Mouse (Mus musculus): ENCODE measurements around the gene Fuz. TPM values are rescaled to one million over a fixed set of nuclear protein-coding genes. Genes with fewer than 3 reads are reported as not detected.

The Fuz gene
- total and polyA plus RNA-seq, 2 experiments from 2014 or later, result 16.6 to 22.3 TPM

GRCm38 (mm10) chr7:44855036-44855435 lies 40.8 kb upstream of the Fuz start:
- no peak for TF ChIP-seq CTCF (IDR thresholded peaks at IDR 0.05; ENCODE audit: low read depth)
- DNase-seq, result no peak
- peaks cover 11% of the 10 kb centered on the region for H3K4me1 ChIP-seq (ENCODE audit: insufficient read depth)
- no peak for ATAC-seq
- no peaks in the 10 kb centered on the region for H3K9me3 ChIP-seq (ENCODE audit: low read length)
- H3K27me3 ChIP-seq (ENCODE audit: insufficient read depth, low read length), result no peaks in the 10 kb centered on the region
- 35% methylated on average over 10 of the region's 10 CpGs for WGBS
- H3K4me3 ChIP-seq (ENCODE audit: low read depth, low read length), result peak overlapping the region; percentile 34
- peak overlapping the region; percentile 58 for H3K4me2 ChIP-seq (ENCODE audit: low read depth)
- H3K36me3 ChIP-seq (ENCODE audit: insufficient read depth), result peaks cover 15% of the 10 kb centered on the region
- H3K27ac ChIP-seq (ENCODE audit: low read depth, low read length), result peak overlapping the region; percentile 80
- H3K9ac ChIP-seq, result peak overlapping the region; percentile 49

DNA sequence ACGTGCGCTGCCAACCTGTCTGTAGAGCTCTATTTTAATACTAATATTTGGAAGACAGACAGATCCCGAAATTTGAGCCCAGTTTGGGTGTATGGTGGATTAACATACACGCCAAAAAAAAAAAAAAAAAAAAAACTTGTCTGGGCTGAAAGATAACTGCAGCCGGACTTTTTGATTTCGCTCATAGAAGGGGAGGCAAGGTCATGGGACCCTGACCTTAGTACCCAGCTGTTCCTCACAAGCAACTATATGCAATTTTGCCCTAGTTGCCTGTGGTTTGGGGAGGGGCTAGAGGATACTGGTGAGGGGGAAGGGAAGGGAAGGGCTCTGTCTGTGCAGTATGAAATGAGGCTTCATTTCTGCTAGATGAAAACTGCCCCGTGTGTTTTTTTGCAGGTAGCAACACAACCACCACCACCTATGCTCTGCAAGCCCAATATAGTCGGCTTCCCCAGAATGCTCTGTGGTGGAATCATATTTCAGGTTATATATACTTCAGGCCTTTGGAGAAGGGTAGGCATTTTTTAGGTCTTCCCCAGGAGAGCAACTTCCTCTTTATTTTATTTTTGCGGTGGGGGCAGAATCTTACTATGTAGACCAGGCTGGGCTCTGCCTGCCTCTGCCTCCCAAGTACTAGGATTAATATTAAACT lies 39.5 kb upstream of the Fuz start:
- H3K4me2 ChIP-seq (ENCODE audit: low read depth), result peak overlapping the region; percentile 88
- no peaks in the 10 kb centered on the region for H3K9me3 ChIP-seq (ENCODE audit: low read length)
- no peaks in the 10 kb centered on the region for H3K27me3 ChIP-seq (ENCODE audit: insufficient read depth, low read length)
- 66% methylated on average over 9 of the region's 9 CpGs for WGBS
- no peak for TF ChIP-seq CTCF (IDR thresholded peaks at IDR 0.05; ENCODE audit: low read depth)
- H3K36me3 ChIP-seq (ENCODE audit: insufficient read depth), result peaks cover 15% of the 10 kb centered on the region
- ATAC-seq, result no peak
- peaks cover 6% of the 10 kb centered on the region for H3K4me1 ChIP-seq (ENCODE audit: insufficient read depth)
- peak overlapping the region; percentile 90 for H3K27ac ChIP-seq (ENCODE audit: low read depth, low read length)
- no peak for DNase-seq
- H3K9ac ChIP-seq, result no peak overlapping the region
- peak overlapping the region; percentile 66 for H3K4me3 ChIP-seq (ENCODE audit: low read depth, low read length)

DNA sequence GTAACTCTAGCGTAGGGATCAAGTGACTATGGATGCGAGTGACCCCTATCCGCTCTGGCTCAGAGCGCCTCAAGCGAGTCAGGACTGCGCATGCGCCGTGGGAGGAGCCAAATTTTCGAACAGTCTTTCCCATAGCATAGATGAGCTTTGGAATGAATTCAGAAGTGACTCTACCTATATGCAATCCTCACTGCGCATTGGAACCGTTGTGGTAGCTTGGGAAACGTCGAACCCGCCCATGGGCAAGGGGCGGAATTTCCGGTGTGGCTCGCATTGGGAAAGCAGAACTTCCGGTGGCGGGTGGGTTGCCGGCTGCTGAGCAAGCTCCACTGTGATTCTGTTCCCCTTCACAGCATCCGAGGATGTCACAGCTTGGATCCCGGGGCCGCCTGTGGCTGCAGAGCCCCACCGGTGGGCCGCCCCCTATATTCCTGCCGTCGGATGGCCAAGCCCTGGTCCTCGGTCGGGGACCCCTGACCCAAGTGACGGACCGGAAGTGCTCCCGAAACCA lies 38.8 kb upstream of the Fuz start, which contains the start of gene Pnkp:
Gene Pnkp, plus strand, starts transcription at position 98 of the 511 bp plus-strand sequence.
- H3K4me2 ChIP-seq (ENCODE audit: low read depth), result peak within 1 kb of the TSS; percentile 88
- WGBS, result under 1% methylated on average over 32 of the region's 32 CpGs
- peak; percentile 16; the same call in 1 of the 2 replicates for TF ChIP-seq CTCF (IDR thresholded peaks at IDR 0.05; ENCODE audit: low read depth)

GRCm38 (mm10) chr7:44857905-44858304 lies 38.0 kb upstream of the Fuz start:
- peak overlapping the region; percentile 66 for H3K4me3 ChIP-seq (ENCODE audit: low read depth, low read length)
- WGBS, result 29% methylated on average over 8 of the region's 8 CpGs
- no peak for DNase-seq
- H3K36me3 ChIP-seq (ENCODE audit: insufficient read depth), result peaks cover 27% of the 10 kb centered on the region
- H3K27me3 ChIP-seq (ENCODE audit: insufficient read depth, low read length), result no peaks in the 10 kb centered on the region
- ATAC-seq, result no peak
- H3K4me1 ChIP-seq (ENCODE audit: insufficient read depth), result peaks cover 6% of the 10 kb centered on the region
- H3K9ac ChIP-seq, result peak overlapping the region; percentile 85
- no peaks in the 10 kb centered on the region for H3K9me3 ChIP-seq (ENCODE audit: low read length)
- peak overlapping the region; percentile 90; the same call in 1 of the 2 replicates for H3K27ac ChIP-seq (ENCODE audit: low read depth, low read length)
- peak overlapping the region; percentile 88 for H3K4me2 ChIP-seq (ENCODE audit: low read depth)
- no peak for TF ChIP-seq CTCF (IDR thresholded peaks at IDR 0.05; ENCODE audit: low read depth)

More for the DNA sequence above, 38.8 kb upstream of the Fuz start, which contains the start of gene Pnkp:
- Histone ChIP-seq H3K36me3 (ENCODE audit: insufficient read depth) (peaks cover 23% of the 10 kb centered on the region), H3K27me3 (ENCODE audit: insufficient read depth, low read length) (no peaks in the 10 kb centered on the region), H3K27ac (ENCODE audit: low read depth, low read length) (peak within 1 kb of the TSS; percentile 90), H3K9ac (peak within 1 kb of the TSS; percentile 85), H3K4me1 (ENCODE audit: insufficient read depth) (peaks cover 6% of the 10 kb centered on the region), H3K4me3 (ENCODE audit: low read depth, low read length) (peak within 1 kb of the TSS; percentile 66), H3K9me3 (ENCODE audit: low read length) (no peaks in the 10 kb centered on the region)
- ATAC-seq (peak; percentile 83), DNase-seq (peak; percentile 95)

GRCm38 (mm10) chr7:44859896-44860295 lies 36.0 kb upstream of the Fuz start:
- no peak for DNase-seq
- H3K27ac ChIP-seq (ENCODE audit: low read depth, low read length), result no peak overlapping the region
- no peaks in the 10 kb centered on the region for H3K9me3 ChIP-seq (ENCODE audit: low read length)
- no peaks in the 10 kb centered on the region for H3K27me3 ChIP-seq (ENCODE audit: insufficient read depth, low read length)
- H3K36me3 ChIP-seq (ENCODE audit: insufficient read depth), result peaks cover 43% of the 10 kb centered on the region
- ATAC-seq, result no peak
- H3K4me1 ChIP-seq (ENCODE audit: insufficient read depth), result peaks cover 6% of the 10 kb centered on the region
- H3K9ac ChIP-seq, result no peak overlapping the region
- no peak for TF ChIP-seq CTCF (IDR thresholded peaks at IDR 0.05; ENCODE audit: low read depth)
- 88% methylated on average over 11 of the region's 11 CpGs for WGBS
- H3K4me3 ChIP-seq (ENCODE audit: low read depth, low read length), result no peak overlapping the region
- H3K4me2 ChIP-seq (ENCODE audit: low read depth), result no peak overlapping the region

DNA sequence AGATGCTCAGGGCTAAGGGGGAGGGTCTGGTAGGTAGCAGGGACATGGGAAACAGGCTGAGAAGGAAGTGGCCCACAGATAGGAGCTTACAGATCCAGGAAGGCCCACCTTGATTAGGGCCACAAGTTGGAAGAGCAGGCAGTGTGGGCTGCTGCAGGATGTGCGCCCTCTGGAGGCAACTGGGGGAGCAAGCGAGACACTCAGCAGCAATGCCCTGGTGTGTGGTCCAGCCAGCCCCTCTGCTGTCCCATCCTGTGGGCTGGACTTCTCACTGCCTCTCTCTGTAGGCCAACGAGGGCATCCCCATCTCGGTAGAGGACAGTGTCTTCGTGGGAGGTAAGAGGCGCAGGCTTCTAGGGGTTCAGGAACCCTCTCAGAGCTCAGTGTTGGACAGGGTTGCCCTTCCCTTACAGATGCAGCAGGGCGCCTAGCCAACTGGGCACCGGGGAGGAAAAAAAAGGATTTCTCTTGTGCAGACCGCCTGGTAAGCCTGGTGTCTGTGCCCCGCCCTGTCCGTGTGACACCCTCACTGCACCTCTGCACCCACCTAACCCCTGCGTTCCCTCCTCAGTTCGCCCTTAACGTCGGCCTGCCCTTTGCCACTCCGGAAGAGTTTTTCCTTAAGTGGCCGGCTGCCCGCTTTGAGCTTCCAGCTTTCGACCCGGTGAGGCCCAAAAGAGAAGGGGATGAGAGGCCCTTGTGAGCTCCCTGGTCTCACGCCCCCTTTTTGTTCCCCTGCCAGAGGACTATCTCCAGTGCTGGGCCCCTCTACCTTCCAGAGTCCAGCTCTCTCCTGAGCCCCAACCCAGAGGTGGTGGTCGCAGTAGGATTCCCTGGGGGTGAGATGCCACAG lies 35.1 kb upstream of the Fuz start:
- H3K4me2 ChIP-seq (ENCODE audit: low read depth), result no peak overlapping the region
- peak; percentile 75 for DNase-seq
- 53% methylated on average over 22 of the region's 22 CpGs for WGBS
- peaks cover 6% of the 10 kb centered on the region for H3K4me1 ChIP-seq (ENCODE audit: insufficient read depth)
- peak overlapping the region; percentile 29; the same call in 1 of the 2 replicates for H3K27ac ChIP-seq (ENCODE audit: low read depth, low read length)
- peak; percentile 89 for TF ChIP-seq CTCF (IDR thresholded peaks at IDR 0.05; ENCODE audit: low read depth)
- H3K27me3 ChIP-seq (ENCODE audit: insufficient read depth, low read length), result no peaks in the 10 kb centered on the region
- peaks cover 52% of the 10 kb centered on the region for H3K36me3 ChIP-seq (ENCODE audit: insufficient read depth)
- H3K4me3 ChIP-seq (ENCODE audit: low read depth, low read length), result no peak overlapping the region
- ATAC-seq, result peak; percentile 51
- no peak overlapping the region for H3K9ac ChIP-seq
- H3K9me3 ChIP-seq (ENCODE audit: low read length), result no peaks in the 10 kb centered on the region
